Mouse (Mus musculus): ENCODE measurements at regions not wholly inside any gene's neighbourhood (a gene's known extent, or its start where the extent isn't known, plus 50 kb on each side); places are given as distances from the start of the nearest gene placed in this dataset.

DNA sequence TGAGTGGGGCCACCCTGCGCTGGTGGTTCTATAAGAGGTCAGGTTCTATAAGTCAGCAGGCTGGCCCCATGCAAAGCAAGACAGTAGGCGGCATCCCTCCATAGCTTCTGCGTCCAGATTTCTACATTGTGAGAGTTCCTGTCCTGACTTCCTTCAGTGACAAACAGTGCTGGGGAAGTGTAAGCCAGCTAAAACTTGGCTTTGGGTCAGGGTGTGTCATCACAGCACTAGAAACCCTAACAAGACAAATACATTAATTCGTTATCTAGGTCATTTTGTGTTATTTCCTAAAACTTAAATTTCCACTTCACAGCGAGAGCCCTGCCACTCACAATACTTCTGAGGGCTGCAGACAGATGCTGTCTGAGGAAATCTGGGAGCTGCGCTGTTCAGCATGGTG lies 181.3 kb downstream of the Ifng start:
- no peak for DNase-seq (ENCODE audit: low spot score in 2 of 2)

DNA sequence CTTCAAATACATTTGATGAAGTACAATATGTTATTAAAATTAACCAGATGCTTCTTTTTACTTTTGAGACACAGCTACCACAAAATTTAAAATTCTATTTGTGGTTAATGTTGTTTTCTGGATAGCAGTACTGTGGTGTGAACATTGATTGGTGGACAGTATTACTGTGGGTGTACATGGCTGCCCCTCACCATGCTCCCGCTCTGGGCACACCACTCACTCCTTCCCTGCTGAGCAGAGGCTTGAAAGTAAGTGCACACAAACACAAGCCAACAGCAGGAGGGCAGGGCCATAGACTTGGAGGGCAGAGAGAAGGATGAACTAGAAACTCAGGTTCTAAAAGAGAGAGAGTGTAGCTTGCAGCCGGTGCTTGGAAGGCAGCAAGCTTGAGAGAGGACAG lies 182.1 kb downstream of the Ifng start:
- DNase-seq (ENCODE audit: low spot score in 2 of 2): no peak

DNA sequence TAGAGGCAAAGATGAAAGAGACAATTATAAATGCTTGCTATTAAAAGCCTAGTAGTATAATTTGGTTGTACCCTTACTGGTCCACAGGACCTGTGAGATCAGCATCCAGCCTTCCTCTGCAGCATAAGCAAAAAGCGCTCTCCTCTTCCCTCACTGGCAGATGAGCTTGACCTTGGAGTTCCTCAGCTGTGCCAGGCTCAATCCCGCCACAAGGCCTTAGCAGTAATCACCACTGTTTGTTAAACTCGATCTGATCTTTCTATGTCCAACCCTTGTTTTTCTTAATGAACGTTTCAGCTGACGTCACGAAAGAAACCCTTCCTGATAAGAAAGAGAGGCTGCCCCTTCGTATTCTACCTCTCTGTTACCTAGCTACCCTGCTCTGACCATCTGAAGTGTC lies 183.5 kb downstream of the Ifng start:
- no peak for DNase-seq (ENCODE audit: low spot score in 2 of 2)

DNA sequence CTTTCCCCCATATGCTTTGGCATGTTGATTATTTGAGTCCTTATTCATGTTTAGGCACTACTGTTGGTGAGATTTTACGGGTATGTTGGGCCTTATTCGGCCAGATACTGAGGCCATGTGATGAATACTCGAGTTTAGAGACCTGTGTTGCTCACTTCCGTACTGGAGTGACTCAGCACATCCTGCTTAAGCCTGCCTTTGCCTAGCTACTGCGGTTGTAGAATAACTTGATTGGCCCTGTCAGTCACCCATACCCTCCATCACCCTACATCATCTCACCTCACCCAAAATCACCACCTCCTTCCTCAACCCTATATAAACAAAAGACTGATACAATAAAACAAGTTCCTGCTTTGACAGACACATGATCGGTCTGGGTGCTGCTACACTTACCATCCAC lies 187.2 kb downstream of the Ifng start:
- DNase-seq (ENCODE audit: low spot score in 2 of 2): no peak

DNA sequence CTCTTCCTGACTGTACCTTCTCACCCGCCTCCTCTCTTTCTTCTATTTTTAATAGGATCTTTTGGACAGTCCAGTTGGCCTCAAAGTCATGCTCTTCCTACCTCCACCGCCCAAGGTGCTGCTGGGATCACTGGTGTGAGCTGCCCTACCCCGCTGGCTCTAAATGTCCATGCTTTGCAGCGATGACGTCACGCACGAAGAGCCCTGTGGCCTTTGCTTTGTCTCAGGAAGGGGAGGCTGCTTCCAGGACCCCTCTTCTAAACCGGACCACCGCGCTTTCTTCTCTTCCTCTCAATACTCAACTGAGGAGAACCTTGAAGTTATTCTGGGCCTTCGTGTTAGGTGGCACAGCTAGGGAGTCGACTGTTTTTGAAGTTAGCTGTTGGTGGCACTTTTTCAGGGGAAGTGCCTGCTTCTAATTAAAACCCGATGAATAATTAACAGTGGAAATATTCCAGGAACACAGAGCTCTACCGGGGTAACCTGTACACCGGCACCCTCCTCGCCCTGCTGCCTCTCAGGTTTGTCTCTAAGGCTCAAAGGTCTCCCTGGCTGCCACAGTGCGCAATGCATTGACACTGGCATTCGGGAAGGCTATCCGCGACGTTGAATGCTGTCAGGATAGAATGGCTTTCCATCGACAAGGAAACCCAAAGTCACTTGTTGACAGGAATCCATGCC lies 188.7 kb downstream of the Ifng start:
- DNase-seq (ENCODE audit: low spot score in 2 of 2): no peak

DNA sequence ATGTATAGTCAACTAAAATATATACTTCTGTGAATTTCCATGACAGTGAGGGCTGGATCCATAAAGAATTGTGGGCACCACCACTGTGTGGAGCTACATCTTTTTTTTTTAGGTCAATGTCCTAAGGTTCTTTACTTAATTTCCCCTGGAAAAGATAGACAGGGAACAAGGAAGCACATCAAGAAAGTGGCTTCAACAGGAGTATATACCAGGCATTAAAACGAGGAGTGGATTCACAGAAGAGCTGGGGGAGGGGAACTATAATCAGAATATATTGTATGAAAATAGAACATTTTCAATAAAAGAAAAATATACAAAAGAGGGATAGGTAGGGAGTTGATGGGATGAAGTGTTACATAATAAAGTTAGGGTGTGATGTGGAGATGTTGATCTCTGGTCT lies 190.9 kb downstream of the Ifng start:
- DNase-seq (ENCODE audit: low spot score in 2 of 2): no peak

DNA sequence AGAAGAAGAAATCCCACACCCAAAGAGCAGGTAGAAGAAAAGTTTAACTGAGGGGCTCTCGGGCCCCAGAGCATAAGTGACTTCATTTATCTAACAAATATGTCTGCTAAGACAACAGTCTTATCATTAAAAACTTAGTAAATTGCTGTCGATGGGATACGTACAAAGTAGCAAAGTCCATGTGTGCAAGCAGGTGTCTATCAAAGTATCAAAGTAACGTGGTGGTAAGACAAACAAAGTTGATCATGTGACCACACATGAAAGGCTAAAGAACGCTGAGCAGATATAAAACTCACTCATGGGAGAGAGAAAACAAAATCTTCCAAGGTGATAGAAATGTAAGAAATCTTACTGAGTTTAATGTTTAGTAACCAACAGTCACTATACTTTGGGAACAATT lies 191.3 kb downstream of the Ifng start:
- no peak for DNase-seq (ENCODE audit: low spot score in 2 of 2)

DNA sequence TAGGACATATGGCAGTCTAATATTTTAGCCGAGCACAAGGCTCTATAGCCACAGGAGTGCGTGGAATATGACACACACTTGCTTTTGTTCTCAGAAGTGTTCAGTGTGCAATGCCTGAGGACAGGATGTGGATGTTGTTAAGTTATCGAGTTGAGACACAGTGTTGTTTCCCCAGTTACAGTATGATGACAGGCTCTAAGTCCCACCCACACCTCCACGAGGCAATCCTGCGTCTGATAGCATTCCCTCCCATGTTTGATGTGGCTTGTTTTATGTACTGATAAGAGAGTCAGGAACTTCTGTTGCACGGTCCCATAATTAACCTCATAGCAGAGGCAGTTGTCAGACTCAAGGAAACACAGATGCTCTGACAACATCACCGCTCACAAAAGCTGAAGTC lies 192.6 kb downstream of the Ifng start:
- DNase-seq (ENCODE audit: low spot score in 2 of 2): peak; percentile 7 to 11

DNA sequence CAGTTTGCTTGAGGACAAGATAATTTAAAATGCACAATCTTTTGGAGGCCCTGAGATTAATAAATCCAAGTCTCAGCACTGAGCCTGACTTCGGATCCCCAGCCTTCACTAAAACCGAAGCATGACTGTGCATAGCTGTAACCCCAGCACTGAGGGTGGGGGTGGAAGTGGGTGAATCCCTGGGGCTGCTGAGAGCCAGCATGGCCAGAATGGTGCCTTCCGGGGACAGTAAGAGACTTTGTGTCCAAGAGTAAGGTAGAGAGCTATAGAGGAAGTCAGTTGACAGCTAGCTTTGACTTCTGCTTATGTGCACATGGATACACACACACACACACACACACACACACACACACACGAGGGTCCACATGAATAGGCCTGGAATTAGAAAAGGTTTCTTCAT lies 198.3 kb downstream of the Ifng start:
- no peak for DNase-seq (ENCODE audit: low spot score in 2 of 2)

DNA sequence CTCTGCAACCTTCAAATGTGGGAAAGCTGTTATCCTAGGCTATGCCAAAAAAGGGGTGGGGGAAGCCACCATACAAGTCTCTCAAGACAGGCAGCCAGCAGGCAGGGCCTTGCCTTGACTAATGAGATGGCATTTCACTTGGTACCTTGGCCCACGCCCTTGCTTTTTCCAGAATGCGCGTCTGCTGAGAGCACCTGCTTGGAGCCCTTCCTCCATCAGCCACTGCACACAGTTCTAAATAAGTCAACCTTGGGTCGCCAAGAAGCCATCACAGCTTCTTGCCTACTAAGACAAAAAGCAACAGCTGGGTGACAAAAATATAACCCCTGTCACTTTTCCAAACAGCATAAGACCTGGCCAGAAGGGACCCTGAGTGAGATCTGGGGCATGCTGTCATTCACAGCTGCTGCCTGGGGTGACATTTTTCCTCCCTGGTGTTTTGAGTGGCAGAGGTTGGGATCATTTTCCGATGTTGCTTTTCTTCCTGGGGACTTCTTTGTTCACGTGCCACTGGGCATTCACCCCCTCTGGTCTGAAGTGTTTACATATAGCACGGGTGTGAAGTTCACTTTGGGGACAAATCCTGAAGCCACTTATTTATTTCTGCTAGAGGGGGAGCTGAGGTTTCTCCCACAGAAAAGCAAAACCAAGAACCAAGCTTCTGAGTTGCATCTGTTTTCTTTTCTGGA lies 199.4 kb downstream of the Ifng start:
- no peak for DNase-seq (ENCODE audit: low spot score in 2 of 2)

DNA sequence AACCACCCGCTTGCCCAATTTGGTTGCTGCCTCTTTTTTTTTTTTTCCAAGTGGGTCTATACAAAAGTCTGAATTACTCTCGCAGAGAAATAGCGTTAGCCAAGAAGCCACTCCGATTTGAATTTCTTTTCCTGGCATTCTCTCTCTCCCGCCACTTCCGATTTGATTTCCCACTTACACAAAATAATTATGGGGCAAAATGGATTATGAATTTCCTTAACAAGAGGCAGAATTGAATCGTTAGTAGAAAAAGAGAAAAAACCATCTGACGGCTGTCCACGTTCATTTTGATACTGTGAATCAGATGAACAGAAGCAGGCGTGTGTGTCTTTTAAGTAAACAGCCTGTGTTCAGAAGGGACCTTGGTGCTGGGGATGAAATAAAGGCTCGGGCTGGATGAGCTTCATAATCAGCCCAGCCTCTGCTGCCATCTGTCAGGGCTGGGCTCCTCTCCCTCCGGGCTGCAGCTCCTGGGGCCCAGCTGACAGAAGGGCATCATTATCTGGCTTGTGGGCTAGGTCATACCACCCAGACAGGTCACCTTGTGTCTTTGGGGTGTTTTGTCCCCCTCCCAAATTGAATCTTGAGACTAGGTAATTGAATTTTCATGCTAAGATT lies 200.1 kb downstream of the Ifng start:
- no peak for DNase-seq (ENCODE audit: low spot score in 2 of 2)

DNA sequence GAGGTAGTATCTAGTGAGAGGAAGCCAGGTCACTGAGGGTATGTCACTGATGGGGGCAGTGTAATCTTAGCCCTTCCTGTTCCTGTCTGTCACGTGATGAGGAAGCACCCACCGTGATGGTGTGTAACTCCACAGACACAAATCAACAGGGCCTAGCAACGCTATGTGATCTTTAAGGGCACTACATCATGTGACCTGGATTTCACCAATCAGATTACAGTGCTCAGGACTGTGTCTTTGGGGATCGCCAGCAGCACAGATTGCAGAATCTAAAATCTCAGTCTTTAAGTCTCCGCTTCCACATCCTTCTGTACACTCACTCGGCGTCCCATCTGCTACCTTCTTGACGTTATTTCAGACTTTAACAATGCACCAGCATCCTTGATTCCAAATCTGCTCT lies 202.8 kb downstream of the Ifng start:
- no peak for DNase-seq (ENCODE audit: low spot score in 2 of 2)

DNA sequence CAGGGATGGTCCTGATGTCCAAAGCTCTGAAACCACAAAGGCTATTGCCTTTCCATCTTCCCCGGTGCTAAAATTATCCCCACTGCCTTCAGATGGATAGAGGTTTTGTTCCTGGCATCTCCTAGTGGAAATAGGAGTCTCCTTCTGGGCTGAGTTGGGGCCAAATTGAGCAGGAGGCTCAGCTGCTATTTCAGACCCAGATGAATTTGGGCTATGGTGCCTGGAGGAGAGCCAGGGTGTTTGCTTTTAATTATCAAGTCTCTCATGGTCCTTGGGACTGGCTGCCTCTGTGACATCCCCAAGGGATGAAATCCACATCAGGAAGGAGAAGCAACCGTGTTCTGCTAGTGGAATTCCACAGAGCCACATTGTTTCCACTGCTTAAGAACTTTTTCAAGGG lies 207.3 kb downstream of the Ifng start:
- no peak for DNase-seq (ENCODE audit: low spot score in 2 of 2)

DNA sequence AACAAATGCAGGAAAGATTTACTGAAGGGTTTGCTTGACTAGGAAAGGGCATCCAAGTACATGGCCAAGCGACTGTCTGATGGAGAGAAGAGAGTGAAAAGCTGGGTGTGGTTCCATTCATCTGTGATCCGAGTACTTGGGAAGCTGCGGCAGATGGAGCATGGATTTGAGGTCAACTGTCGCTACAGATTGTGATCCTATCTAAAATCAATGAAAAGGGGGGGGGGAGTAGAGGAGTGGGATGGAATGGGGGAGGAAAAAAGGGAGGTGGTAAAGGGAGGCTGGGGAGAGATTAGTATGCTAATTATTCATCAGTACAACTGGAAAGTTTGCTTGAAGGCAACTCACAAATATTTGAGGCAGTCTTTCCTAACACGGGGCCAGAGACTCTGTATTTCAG lies 213.4 kb downstream of the Dyrk2 start:
- DNase-seq (ENCODE audit: low spot score in 2 of 2): no peak

DNA sequence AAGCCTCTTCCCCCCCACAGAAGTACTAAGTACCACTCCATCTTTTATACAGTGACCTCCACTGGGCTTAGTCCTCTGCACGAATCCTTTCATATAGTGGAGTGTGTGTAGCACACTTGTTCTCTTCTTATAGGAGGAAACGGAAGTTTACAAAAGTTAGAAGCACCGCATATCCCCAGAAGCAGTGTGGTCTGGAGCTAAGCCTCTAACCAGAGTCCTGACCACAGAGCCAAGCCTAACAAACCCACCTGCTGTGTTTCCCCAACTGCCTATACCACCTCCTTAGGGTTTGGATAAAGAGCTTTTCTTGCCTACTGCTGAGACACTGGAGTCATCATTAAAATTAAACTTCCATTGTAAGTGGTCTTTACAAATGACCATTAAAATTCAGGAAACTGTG lies 204.0 kb downstream of the Dyrk2 start:
- DNase-seq (ENCODE audit: low spot score in 2 of 2): no peak

DNA sequence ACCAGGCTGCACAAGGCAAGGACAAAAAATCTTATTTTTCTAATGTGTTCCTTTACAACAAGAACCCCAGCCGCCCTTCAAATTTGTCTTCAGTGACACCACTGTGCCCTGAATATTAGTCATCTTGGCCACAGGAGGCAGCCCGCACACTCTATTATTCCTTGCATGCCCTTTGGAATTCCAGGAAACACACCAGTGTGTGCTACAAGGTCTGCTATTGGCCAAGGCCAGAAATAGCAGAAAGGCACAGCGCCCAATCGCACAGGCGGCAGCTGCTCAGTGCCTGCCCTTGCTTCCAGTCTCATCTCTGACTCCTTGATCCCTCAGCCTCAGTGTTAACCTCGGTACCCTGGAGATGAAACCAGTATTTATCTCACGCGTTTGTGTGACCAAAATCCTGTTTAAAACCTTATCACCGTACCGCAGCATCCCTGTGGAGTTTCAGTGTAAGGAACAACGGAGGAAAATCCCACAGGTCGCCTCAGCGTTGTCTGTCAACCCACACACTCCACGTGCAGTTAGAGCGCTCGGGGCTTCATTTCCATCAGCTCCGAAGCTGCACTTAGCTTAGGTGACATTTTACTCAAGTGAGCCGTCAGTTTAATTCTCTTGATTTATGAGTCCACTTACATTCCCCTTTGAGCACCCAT lies 194.1 kb downstream of the Dyrk2 start:
- DNase-seq (ENCODE audit: low spot score in 2 of 2): no peak

DNA sequence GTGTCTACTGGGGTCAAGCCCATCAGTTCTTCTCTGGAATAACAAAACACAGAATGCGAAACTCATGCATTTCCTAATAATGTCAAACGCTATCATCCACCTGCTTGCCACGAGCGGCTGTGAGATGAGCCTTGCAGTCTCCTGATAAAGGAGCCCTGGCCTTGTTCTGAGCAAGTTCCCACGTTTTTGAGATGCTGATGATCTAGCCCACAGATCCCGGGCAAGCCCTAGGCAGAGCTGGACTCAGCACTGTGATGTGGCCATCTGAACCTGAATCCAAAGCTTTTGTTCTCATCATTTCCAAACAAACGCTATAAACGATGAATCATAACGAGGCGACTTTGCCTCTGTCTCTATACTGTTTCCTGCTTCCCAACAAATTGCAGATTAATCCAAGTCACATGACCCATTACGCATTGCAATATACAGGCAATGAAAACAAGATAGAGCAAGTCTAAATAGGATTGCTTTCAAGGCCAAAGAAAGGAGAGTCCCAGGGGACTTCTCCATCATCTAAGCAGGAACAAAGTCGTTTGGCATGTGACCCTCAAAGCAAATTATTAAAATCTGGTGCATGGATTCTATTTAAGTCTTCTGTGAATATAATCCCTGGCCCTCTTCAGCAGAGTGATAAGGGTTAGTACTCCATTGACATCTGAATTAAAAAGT lies 191.1 kb downstream of the Dyrk2 start:
- DNase-seq (ENCODE audit: low spot score in 2 of 2): no peak

DNA sequence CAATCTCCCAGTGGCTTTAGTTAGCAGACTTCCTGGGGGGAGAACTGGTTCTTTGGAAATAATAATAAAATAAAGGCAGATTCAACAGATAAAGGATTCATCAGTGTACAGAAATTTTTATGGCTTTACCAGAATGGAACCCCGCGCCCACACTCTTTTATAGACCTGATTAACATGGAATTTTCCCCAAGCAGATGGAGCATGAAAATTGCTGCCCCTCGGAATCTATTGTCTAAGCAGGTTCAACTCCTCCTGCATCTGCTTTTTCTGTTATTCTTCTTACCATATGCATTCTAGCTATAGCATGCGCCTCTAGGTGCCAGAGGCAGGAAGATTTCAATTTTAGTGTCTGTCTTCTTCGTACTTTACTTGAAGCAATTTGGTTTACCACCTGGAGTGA lies 190.5 kb downstream of the Dyrk2 start:
- no peak for DNase-seq (ENCODE audit: low spot score in 2 of 2)

DNA sequence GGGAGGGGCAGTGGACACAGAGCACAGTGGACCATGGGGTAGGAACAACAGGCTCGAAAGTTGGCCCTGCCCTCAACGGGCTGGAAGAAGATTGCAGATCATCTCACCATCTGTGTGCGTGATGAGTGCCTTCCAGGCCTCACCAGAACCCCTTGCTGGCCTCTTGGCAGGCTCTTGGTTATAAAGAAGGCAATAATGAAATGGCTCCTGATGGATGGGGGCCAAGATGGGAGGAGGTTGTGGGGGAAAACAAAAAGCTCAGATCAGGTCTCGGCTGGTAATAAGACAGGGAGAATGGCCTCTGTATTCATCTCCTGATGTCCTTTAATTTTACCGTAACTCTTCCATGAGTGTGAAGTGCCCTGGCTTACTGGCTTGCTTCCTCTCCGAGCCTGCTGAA lies 189.1 kb downstream of the Dyrk2 start:
- DNase-seq (ENCODE audit: low spot score in 2 of 2): no peak

DNA sequence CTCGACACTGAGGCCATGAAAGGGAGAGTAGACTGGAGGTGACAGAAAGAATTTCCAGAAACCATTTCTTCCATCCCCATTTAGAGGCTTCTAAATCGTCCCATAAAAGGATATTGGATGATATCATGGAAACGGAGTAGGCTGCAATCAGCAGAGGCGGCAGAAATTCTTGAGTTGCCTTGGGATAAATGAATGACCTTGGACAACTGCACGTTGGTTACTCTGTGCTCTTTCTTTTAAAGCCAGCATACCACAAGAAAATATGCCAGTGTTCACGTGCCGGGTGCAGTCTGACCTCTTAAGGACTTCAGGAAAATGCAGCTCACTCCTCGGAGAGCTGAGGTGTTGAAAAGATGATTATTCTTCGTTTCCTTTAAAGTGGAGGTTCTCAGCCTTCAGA lies 186.7 kb downstream of the Dyrk2 start:
- no peak for DNase-seq (ENCODE audit: low spot score in 2 of 2)

DNA sequence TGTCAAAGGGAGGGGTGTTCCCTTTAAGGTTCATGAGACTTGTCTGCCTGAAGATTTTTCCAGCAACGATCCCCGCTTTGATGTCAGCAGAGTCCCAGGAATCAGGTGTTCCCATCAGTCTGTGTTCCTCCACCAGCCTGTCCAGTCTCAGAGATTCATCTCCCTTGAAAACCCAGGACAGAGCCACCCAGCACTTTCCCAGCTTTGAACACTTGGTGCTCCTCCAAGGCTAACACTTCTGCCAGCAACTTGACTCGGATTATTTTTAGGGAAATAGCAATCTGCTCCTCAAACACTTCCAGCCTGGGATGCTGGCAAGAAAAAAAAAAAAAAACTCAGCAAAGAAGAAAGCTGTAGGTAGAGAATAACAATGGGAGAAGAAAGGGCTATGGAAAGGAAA lies 170.7 kb downstream of the Dyrk2 start:
- DNase-seq (ENCODE audit: low spot score in 2 of 2): no peak

DNA sequence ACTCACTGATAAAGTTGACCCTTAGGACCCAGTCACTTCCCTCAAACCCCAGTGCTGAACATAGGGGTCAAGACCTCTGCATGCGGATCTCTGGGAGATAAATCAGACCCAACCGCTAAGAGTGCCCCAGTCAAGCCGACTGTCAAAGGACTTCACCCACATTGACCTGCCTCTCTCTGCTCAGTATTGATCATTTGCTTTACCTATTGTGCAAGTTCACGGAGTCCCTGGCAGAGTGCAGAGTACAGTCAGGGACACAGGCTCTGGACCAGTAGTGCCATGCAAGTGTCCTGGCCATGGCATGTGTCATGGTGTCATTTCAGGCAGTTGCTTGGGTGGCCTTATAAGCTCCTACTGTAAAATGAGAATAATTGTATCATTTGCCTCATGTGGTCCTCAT lies 169.9 kb downstream of the Dyrk2 start:
- no peak for DNase-seq (ENCODE audit: low spot score in 2 of 2)
